Mouse (Mus musculus) cortical plate, adult 2 months (tissue): ENCODE data around the gene Dzip1. TPM values are rescaled to one million over a fixed set of nuclear protein-coding genes. Genes with fewer than 3 reads are reported as not detected.
A peak's percentile ranks its signal among the peaks of the same experiment; 100 is the strongest.

Source experiments
- H3K27ac ChIP-seq: fragments of 200-500 bp; 2 replicates; pipeline ENCODE4 v1.5.1; 2012; ENCODE audit warnings: low read length, control low read depth, inconsistent platforms; ENCODE audit not compliant: insufficient read depth
- H3K4me1 ChIP-seq: fragments of 200-500 bp; 2 replicates; pipeline ENCODE4 v1.6.1; 2011; ENCODE audit warnings: low read length; ENCODE audit not compliant: control insufficient read depth, insufficient read depth
- H3K4me3 ChIP-seq: fragments of 200-500 bp; 2 replicates; pipeline ENCODE4 v1.5.1; 2011; ENCODE audit warnings: mild to moderate bottlenecking, low read length, control low read depth; ENCODE audit not compliant: insufficient read depth
- CTCF ChIP-seq: fragments of 200-500 bp; IDR thresholded peaks from 2 replicates; pipeline ENCODE4 v1.5.1; 2011; ENCODE audit warnings: mild to moderate bottlenecking, control low read depth, low read length; ENCODE audit not compliant: insufficient read depth; ENCODE audit errors: extremely low read depth
- POLR2A ChIP-seq: fragments of 200-500 bp; IDR thresholded peaks from 2 replicates; pipeline ENCODE4 v1.6.1; 2011; ENCODE audit warnings: mild to moderate bottlenecking, low read length, control low read depth; ENCODE audit not compliant: insufficient read depth; ENCODE audit errors: extremely low read depth
- polyA plus RNA-seq: library from polyadenylated mRNA; depleted of rRNA; stranded (reverse); fragments of >200 nt; gene quantifications from 2 replicates; pipeline ENCODE4 v1.2.3, GENCODE M21; 2012

Gene Dzip1
- polyA plus RNA-seq, 1 experiment, result 89.4 TPM

- Histone ChIP-seq H3K4me3 (no peak overlapping the region), H3K27ac (no peak overlapping the region), H3K4me1 (peaks cover 6% of the 10 kb centered on the region)
- TF ChIP-seq CTCF (no peak), POLR2A (no peak)
These were observed 15.7 kb upstream of the Dzip1 start for GRCm38 (mm10) chr14:118940796-118941495.

GRCm38 (mm10) chr14:118938551-118938950 is 13.3 kb upstream of the Dzip1 start:
- Histone ChIP-seq H3K4me1 (peaks cover 6% of the 10 kb centered on the region), H3K4me3 (peak overlapping the region; percentile 53), H3K27ac (peak overlapping the region; percentile 97; the same call in 1 of the 2 replicates)
- TF ChIP-seq CTCF (no peak), POLR2A (no peak)

GRCm38 (mm10) chr14:118937533-118938492 is 12.6 kb upstream of the Dzip1 start, which contains the start of gene Dnajc3:
TSS of gene Dnajc3 (plus strand) at chr14:118937976.
- peak within 1 kb of the TSS; percentile 97 for H3K27ac ChIP-seq
- H3K4me1 ChIP-seq, result peaks cover 6% of the 10 kb centered on the region
- TF ChIP-seq CTCF (no peak), POLR2A (peak; percentile 66)
- peak within 1 kb of the TSS; percentile 53 for H3K4me3 ChIP-seq

GRCm38 (mm10) chr14:118936952-118937351 is 11.7 kb upstream of the Dzip1 start:
- TF ChIP-seq POLR2A, result no peak
- TF ChIP-seq CTCF, result no peak
- H3K4me1 ChIP-seq, result peaks cover 4% of the 10 kb centered on the region
- peak overlapping the region; percentile 19; the same call in 1 of the 2 replicates for H3K27ac ChIP-seq
- H3K4me3 ChIP-seq, result peak overlapping the region; percentile 53

GRCm38 (mm10) chr14:118936236-118936635 is 11.0 kb upstream of the Dzip1 start:
- Histone ChIP-seq H3K4me3 (no peak overlapping the region), H3K27ac (no peak overlapping the region), H3K4me1 (peaks cover 3% of the 10 kb centered on the region)
- TF ChIP-seq POLR2A, result no peak
- TF ChIP-seq CTCF, result no peak

GRCm38 (mm10) chr14:118934686-118935085 is 9.4 kb upstream of the Dzip1 start:
- Histone ChIP-seq H3K4me3 (no peak overlapping the region), H3K27ac (no peak overlapping the region), H3K4me1 (peaks cover 1% of the 10 kb centered on the region; the same call in 1 of the 2 replicates)
- no peak for TF ChIP-seq CTCF
- TF ChIP-seq POLR2A, result no peak

GRCm38 (mm10) chr14:118932956-118933355 is 7.7 kb upstream of the Dzip1 start:
- H3K4me1 ChIP-seq, result no peaks in the 10 kb centered on the region; the same call in 1 of the 2 replicates
- H3K27ac ChIP-seq, result no peak overlapping the region
- H3K4me3 ChIP-seq, result no peak overlapping the region
- TF ChIP-seq POLR2A, result no peak

GRCm38 (mm10) chr14:118931181-118931580 is 5.9 kb upstream of the Dzip1 start:
- H3K4me3 ChIP-seq, result no peak overlapping the region
- no peak for TF ChIP-seq POLR2A
- no peaks in the 10 kb centered on the region; the same call in 1 of the 2 replicates for H3K4me1 ChIP-seq
- H3K27ac ChIP-seq, result no peak overlapping the region

GRCm38 (mm10) chr14:118930777-118931176 is 5.5 kb upstream of the Dzip1 start:
- H3K4me3 ChIP-seq, result no peak overlapping the region
- no peak overlapping the region for H3K27ac ChIP-seq
- TF ChIP-seq CTCF (no peak), POLR2A (no peak)
- no peaks in the 10 kb centered on the region; the same call in 1 of the 2 replicates for H3K4me1 ChIP-seq
